Mouse (Mus musculus) thymus, adult 2 months (tissue): ENCODE results near the gene Ube2cbp.

ENCODE experiments used
- CTCF ChIP-seq: fragments of 200-500 bp; IDR thresholded peaks from 2 replicates; pipeline ENCODE4 v1.5.1; 2012; ENCODE audit warnings: mild to moderate bottlenecking, control low read depth, low read length, moderate library complexity, borderline replicate concordance; ENCODE audit not compliant: control insufficient read depth, poor library complexity, insufficient read depth; ENCODE audit errors: extremely low read depth
- POLR2A ChIP-seq: fragments of 200-500 bp; IDR thresholded peaks from 2 replicates; pipeline ENCODE4 v1.6.1; 2012; ENCODE audit warnings: mild to moderate bottlenecking, low read length, control low read depth, moderate library complexity; ENCODE audit not compliant: control insufficient read depth, poor library complexity, insufficient read depth; ENCODE audit errors: extremely low read depth

DNA sequence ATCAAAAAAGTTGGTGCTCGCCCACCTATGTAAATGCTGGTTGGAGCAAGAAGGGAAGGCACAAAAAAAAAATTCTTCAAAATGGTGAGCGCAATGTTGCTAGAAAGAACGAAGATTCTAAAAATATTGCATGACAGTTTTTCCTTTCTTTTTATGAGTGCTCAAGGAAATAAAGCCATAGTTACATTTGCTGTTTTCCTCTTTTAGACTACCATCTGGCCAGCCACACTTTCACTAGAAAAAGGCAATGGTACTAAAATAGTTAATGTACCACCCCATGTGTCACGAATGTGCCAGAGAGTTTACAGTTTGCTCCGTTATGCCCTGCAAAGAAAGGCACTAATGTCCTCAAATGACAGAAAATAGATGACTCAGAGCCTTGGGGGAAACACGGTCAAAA is 45.4 kb downstream of the Ube2cbp start:
- TF ChIP-seq POLR2A: no peak
- no peak for TF ChIP-seq CTCF
